Mouse (Mus musculus): ENCODE results near the gene Gpr141. TPM values are rescaled to one million over a fixed set of nuclear protein-coding genes. Genes with fewer than 3 reads are reported as not detected.
"Not testable (repeated sequence)": the region's sequence is repeated elsewhere in the genome, so short reads cannot be mapped to it uniquely, and the experiment has no call there.

Gene Gpr141
- polyA plus RNA-seq, 1 experiment, result 61.8 TPM

DNA sequence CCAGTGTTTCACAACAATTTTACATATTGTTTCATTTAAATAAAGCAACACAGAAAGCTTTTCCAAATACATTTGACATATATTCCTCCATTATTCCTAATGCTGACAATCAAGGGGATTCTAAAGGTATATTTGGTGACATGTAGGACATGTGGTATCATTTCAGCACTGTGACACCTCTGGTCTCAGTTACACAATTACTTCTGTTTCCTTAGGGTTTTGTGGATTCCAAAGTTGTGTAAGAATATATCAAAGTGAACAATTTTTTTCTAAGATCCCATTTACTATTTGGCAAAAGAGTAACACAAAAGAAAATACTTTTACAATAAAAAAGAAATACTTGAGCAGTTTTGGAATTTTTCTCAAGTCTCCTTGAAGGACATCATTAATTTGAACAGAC lies 2.4 kb downstream of the Gpr141 start:
- no peak overlapping the region for H3K4me3 ChIP-seq (ENCODE audit: insufficient read depth, low read length)
- TF ChIP-seq CTCF (IDR thresholded peaks at IDR 0.05; ENCODE audit: low read depth, low read length) (no peak), POLR2A (IDR thresholded peaks at IDR 0.05; ENCODE audit: borderline replicate concordance, low read depth, low read length) (no peak)

DNA sequence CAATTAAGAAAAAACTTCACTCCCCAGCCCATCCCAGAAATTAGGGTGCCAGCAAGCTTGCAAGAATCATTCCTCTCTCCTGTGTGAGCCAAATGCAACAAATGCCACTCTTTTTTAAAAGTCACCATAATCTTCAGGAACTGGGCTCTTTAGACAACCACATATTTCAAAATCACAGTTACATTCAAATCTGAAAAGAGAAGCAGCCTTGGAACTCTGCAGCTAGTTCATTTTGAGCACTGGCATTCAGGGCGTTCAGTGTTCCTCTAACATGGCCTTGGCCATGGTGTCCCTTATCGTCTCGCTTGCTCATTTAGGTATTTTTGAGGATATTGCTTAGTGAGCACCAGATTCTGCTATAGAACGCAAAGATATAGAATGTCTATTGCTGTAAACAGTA lies 4.1 kb downstream of the Gpr141 start:
- TF ChIP-seq CTCF (IDR thresholded peaks at IDR 0.05; ENCODE audit: low read depth, low read length) (no peak), POLR2A (IDR thresholded peaks at IDR 0.05; ENCODE audit: borderline replicate concordance, low read depth, low read length) (no peak)
- no peak overlapping the region for H3K27ac ChIP-seq (ENCODE audit: insufficient read depth, low read depth, low read length)
- peaks cover 7% of the 10 kb centered on the region; the same call in 1 of the 2 replicates for H3K4me1 ChIP-seq (ENCODE audit: control insufficient read depth, insufficient read depth, low read length)
- no peak overlapping the region for H3K4me3 ChIP-seq (ENCODE audit: insufficient read depth, low read length)

More for the DNA sequence above, 2.4 kb downstream of the Gpr141 start:
- Histone ChIP-seq H3K27ac (ENCODE audit: insufficient read depth, low read depth, low read length) (no peak overlapping the region), H3K4me1 (ENCODE audit: control insufficient read depth, insufficient read depth, low read length) (peaks cover 7% of the 10 kb centered on the region; the same call in 1 of the 2 replicates)

- no peak for TF ChIP-seq POLR2A (IDR thresholded peaks at IDR 0.05; ENCODE audit: borderline replicate concordance, low read depth, low read length)
- no peak for TF ChIP-seq CTCF (IDR thresholded peaks at IDR 0.05; ENCODE audit: low read depth, low read length)
- H3K4me3 ChIP-seq (ENCODE audit: insufficient read depth, low read length), result no peak overlapping the region
- peaks cover 4% of the 10 kb centered on the region; the same call in 1 of the 2 replicates for H3K4me1 ChIP-seq (ENCODE audit: control insufficient read depth, insufficient read depth, low read length)
- no peak overlapping the region for H3K27ac ChIP-seq (ENCODE audit: insufficient read depth, low read depth, low read length)
Observed at GRCm38 (mm10) chr13:19819243-19819642, 4.8 kb downstream of the Gpr141 start.

GRCm38 (mm10) chr13:19794942-19795341 lies 29.1 kb downstream of the Gpr141 start:
- Histone ChIP-seq H3K4me1 (ENCODE audit: control insufficient read depth, insufficient read depth, low read length) (peaks cover 6% of the 10 kb centered on the region; the same call in 1 of the 2 replicates), H3K27ac (ENCODE audit: insufficient read depth, low read depth, low read length) (no peak overlapping the region), H3K4me3 (ENCODE audit: insufficient read depth, low read length) (no peak overlapping the region)
- TF ChIP-seq CTCF (IDR thresholded peaks at IDR 0.05; ENCODE audit: low read depth, low read length) (no peak), POLR2A (IDR thresholded peaks at IDR 0.05; ENCODE audit: borderline replicate concordance, low read depth, low read length) (no peak)

DNA sequence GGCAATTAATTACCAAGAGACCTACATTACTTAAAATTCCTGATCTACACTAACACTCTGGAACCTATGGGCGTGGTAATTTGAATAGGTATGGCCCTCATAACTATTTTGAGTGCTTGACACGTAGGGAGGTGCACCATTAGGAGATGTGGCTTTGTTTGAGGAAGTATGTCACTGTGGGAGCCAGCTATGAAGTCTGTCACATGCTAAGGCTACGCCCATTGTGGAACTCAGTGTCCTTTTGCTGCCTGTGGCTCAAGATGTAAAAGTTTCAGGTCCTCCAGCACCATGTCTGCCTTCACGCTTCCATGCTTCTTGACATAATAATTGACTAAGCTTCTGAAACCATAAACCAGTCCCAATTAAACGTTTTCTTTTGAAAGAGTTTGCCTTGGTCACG lies 29.6 kb downstream of the Gpr141 start:
- Histone ChIP-seq H3K4me3 (ENCODE audit: insufficient read depth, low read length) (no peak overlapping the region), H3K4me1 (ENCODE audit: control insufficient read depth, insufficient read depth, low read length) (peaks cover 6% of the 10 kb centered on the region; the same call in 1 of the 2 replicates), H3K27ac (ENCODE audit: insufficient read depth, low read depth, low read length) (no peak overlapping the region)
- TF ChIP-seq CTCF (IDR thresholded peaks at IDR 0.05; ENCODE audit: low read depth, low read length) (no peak), POLR2A (IDR thresholded peaks at IDR 0.05; ENCODE audit: borderline replicate concordance, low read depth, low read length) (no peak)

DNA sequence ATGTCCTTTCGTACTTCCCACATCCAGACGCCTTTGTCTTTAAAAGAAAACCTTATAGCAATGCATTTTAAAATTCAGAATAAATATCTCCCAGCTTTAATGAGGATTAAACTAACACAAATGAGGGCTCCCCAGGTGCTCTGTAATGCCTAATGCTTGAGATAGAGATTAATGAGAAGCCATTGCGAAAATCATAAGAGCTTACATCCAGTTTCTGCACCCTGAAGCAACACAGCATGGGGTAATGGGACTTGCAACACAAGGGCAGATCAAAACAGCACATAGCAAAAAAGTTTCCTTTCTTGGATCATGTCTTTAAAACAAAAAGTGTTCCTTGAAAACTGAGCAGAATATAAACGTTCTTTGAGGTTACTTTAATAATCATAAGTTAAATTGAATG lies 30.3 kb downstream of the Gpr141 start:
- no peak overlapping the region for H3K4me3 ChIP-seq (ENCODE audit: insufficient read depth, low read length)
- peaks cover 6% of the 10 kb centered on the region; the same call in 1 of the 2 replicates for H3K4me1 ChIP-seq (ENCODE audit: control insufficient read depth, insufficient read depth, low read length)
- TF ChIP-seq POLR2A (IDR thresholded peaks at IDR 0.05; ENCODE audit: borderline replicate concordance, low read depth, low read length), result no peak
- TF ChIP-seq CTCF (IDR thresholded peaks at IDR 0.05; ENCODE audit: low read depth, low read length), result no peak
- no peak overlapping the region for H3K27ac ChIP-seq (ENCODE audit: insufficient read depth, low read depth, low read length)

DNA sequence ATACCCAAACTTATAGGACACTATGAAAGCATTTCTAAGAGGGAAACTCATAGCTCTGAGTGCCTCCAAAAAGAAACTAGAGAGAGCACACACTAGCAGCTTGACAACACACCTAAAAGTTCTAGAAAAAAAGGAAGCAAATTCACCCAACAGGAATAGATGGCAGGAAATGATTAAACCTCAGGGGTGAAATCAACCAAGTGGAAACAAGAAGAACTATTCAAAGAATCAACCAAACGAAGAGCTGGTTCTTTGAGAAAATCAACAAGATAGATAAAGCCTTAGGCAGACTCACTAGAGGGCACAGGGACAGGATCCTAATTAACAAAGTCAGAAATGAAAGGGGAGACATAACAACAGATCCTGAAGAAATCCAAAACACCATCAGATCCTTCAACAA lies 36.1 kb downstream of the Gpr141 start:
- not testable (repeated sequence) for H3K4me1 ChIP-seq (ENCODE audit: control insufficient read depth, insufficient read depth, low read length); H3K4me3 ChIP-seq (ENCODE audit: insufficient read depth, low read length); H3K27ac ChIP-seq (ENCODE audit: insufficient read depth, low read depth, low read length)

GRCm38 (mm10) chr13:19770163-19770562 lies 53.9 kb downstream of the Gpr141 start:
- TF ChIP-seq POLR2A (IDR thresholded peaks at IDR 0.05; ENCODE audit: borderline replicate concordance, low read depth, low read length) (no peak), CTCF (IDR thresholded peaks at IDR 0.05; ENCODE audit: low read depth, low read length) (no peak)
- Histone ChIP-seq H3K4me3 (ENCODE audit: insufficient read depth, low read length) (no peak overlapping the region), H3K4me1 (ENCODE audit: control insufficient read depth, insufficient read depth, low read length) (peaks cover 3% of the 10 kb centered on the region), H3K27ac (ENCODE audit: insufficient read depth, low read depth, low read length) (no peak overlapping the region)

DNA sequence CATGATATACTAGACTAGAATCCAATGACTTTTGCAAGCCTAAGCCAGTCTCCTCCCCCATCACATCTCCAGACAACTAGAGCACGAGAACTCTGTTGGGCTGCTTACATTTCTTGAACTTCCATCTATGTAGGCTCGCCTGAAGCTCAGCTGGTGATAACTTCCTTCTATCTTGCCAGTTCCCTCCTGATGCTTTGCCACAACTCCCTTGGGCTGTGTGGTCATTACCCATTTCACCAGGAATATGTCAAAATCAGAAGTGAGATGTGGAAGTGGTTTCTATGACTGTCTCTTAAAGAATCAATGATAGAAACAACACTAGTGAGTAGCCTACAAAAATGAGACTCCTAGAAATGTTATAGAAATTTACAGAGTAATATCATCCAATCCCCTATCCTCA lies 56.9 kb downstream of the Gpr141 start:
- Histone ChIP-seq H3K27ac (ENCODE audit: insufficient read depth, low read depth, low read length) (no peak overlapping the region), H3K4me1 (ENCODE audit: control insufficient read depth, insufficient read depth, low read length) (peaks cover 3% of the 10 kb centered on the region), H3K4me3 (ENCODE audit: insufficient read depth, low read length) (no peak overlapping the region)
- TF ChIP-seq POLR2A (IDR thresholded peaks at IDR 0.05; ENCODE audit: borderline replicate concordance, low read depth, low read length) (no peak), CTCF (IDR thresholded peaks at IDR 0.05; ENCODE audit: low read depth, low read length) (no peak)

DNA sequence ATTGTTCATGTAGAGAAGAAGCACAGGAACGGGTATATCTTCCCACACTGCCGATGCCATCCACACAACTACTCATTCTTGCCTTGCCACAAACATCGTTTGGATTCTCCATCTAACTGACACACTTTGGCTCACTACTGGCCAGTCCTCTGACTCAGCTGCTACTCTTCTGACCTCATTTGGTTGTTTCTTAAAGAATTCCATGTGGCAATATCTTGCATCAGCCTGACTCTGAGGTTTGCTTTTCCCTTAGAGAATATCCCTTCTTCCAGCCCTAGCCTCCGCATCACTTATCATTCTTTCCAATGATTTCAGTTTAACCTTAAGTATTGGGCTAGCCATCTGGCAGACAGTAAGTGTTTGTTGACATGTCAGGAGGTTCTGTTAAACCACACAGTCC lies 59.8 kb downstream of the Gpr141 start:
- Histone ChIP-seq H3K4me3 (ENCODE audit: insufficient read depth, low read length) (no peak overlapping the region), H3K27ac (ENCODE audit: insufficient read depth, low read depth, low read length) (no peak overlapping the region), H3K4me1 (ENCODE audit: control insufficient read depth, insufficient read depth, low read length) (no peaks in the 10 kb centered on the region)
- TF ChIP-seq CTCF (IDR thresholded peaks at IDR 0.05; ENCODE audit: low read depth, low read length) (no peak), POLR2A (IDR thresholded peaks at IDR 0.05; ENCODE audit: borderline replicate concordance, low read depth, low read length) (no peak)

- Histone ChIP-seq H3K4me3 (ENCODE audit: insufficient read depth, low read length) (no peak overlapping the region), H3K4me1 (ENCODE audit: control insufficient read depth, insufficient read depth, low read length) (no peaks in the 10 kb centered on the region), H3K27ac (ENCODE audit: insufficient read depth, low read depth, low read length) (no peak overlapping the region)
- TF ChIP-seq POLR2A (IDR thresholded peaks at IDR 0.05; ENCODE audit: borderline replicate concordance, low read depth, low read length) (no peak), CTCF (IDR thresholded peaks at IDR 0.05; ENCODE audit: low read depth, low read length) (no peak)
Observed at GRCm38 (mm10) chr13:19763211-19763610, 60.8 kb downstream of the Gpr141 start.

Data from bone marrow macrophage, adult 2 months (primary cell).